Mouse (Mus musculus) cerebellum, adult 9-11 months (tissue): Measurements from ENCODE around the gene Btnl10.

Experiments used
- DNase-seq: peaks from one replicate; pipeline ENCODE4 v3.0.0; 2022

Gene Btnl10

DNA sequence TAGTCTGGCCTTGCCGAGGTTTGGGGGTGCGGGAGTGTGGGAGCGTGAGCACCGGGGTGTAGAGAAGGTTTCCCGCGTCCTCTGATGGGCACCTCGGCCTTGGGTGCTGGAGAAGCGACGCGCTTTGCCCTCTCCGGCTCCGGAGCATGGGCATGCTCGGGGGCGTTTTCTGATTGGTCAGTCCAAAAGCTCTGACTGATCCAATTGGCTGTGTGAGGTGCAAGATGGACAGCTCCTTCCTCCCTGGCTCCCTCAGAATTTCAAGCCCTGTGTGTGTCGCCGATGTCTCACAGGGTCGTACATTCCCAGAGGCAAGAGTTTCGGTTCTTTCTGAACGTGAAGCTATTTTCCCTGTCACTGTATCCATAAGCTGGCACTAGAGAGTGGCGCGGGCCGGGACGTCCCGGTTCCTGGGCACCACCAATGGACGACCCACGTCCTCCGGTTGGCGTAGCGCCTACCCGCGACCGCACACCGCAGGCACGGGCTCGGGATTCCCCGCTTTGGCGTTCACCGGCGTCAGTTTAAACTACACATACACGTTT, 42.3 kb downstream of the Btnl10 start:
- DNase-seq = peak; percentile 95

DNA sequence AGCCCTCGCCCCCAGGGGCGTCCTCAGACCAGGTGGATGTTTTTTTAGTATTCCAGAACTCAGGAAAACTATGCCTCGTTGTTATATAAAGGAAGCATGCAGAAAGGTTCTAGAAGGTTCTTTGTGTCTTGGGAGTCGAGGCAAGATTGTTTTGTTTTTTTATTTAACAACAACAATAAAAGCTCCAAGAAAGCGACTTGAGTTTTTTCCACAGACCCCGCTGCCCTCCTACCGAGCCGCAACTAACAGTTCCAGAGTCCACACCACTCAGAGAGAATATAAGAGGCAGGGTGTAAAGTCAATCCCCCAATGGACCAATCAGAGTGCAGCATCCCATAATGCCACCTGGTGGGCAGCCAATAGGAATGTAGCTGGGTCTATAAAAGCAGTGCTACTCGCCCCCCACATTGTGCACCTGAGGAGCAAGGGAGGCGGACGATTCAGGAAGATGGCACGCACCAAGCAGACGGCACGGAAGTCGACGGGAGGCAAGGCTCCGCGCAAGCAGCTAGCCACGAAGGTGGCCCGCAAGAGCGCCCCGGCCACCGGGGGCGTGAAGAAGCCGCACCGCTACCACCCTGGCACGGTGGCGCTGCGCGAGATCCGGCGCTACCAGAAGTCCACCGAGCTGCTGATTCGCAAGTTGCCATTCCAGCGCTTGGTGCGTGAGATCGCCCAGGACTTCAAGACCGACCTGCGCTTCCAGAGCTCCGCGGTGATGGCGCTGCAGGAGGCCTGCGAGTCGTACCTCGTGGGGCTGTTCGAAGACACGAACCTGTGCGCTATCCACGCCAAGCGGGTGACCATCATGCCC, 43.9 kb downstream of the Btnl10 start:
- peak; percentile 58 for DNase-seq

GRCm38 (mm10) chr11:58963543-58963942, 45.8 kb downstream of the Btnl10 start:
- peak; percentile 67 for DNase-seq

DNA sequence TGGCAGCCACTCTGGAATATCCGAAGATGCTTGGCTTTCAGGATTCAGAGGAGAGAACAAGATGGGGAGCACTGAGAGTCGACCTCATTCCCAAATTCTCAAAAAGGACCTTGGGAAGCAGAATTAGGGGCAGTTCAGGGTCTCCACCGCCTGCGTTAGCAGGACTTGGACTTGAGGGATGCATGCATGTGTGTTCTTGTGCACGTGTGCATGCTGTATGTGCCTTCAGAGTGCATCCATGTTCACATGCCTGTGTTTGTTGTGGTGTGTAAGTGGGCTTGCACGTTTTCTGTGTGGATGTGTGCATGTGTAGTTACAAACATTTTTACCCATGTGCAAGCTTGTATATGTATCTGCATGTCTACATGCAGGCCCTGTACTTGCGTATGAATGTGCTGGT, 46.5 kb downstream of the Btnl10 start:
- no peak for DNase-seq

- DNase-seq = no peak
Measured at GRCm38 (mm10) chr11:58965001-58965760, 47.5 kb downstream of the Btnl10 start.

GRCm38 (mm10) chr11:58967346-58967745, 49.6 kb downstream of the Btnl10 start:
- DNase-seq = no peak

DNA sequence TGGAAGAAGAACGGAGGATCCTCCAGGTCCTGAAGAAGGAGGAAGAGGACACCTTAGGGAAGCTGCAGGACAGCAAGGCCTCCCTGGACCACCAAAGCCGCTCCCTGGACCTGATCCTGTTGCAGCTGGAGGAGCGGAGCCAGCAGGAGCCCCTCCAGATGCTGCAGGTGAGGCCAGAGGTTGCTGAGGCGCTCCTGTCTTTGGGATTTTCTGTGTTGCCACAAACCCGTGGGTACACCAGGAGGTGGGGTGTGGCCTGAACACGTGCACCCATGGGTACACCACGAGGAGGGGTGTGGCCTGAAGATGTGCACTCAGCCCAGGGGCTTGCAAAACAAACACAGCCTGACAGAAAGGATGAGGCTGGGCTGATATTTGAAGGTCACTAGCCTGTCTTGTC, 50.8 kb downstream of the Btnl10 start:
- no peak for DNase-seq

- DNase-seq = no peak
Measured at GRCm38 (mm10) chr11:58969027-58969426, 51.3 kb downstream of the Btnl10 start.

DNA sequence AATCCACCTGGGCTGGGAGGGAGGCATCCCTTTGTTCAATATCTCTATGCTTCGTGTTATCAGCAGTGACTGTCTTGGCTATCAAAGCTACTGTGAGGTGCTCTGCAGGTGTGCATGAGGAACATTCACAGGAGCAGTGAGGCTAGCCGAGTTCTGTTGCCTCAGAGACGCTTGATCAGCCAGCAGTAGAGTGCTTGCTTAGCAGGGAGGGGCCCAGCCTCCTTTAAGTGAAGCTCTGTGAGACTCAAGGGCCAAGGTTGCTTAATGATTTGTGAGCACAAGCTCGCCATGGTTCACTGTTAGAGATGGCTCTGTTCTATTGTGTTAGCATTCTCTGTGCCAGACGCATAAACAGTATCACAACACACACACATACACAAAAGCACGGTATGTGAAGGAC, 52.0 kb downstream of the Btnl10 start:
- DNase-seq = no peak

GRCm38 (mm10) chr11:58970831-58971530, 53.3 kb downstream of the Btnl10 start:
- DNase-seq = no peak

DNA sequence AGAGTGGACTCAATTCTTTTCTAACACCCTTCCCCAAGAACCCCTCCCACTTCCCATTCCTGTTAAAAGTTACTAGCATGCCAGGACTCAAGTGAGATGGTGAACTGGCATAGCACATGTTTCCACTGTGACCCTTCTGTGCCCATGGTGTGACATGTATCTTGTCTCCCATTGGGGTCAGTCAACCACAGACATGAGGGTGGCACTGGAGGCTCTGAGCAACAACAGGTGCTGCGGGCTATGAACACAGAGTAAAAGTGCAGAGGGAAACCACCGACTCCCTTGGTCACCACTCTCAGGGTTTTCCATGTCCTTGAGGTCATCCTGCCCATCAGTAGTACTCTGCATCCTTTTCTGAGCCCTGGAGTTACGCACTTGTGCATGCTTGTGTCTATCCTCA, 54.1 kb downstream of the Btnl10 start:
- DNase-seq = no peak

DNA sequence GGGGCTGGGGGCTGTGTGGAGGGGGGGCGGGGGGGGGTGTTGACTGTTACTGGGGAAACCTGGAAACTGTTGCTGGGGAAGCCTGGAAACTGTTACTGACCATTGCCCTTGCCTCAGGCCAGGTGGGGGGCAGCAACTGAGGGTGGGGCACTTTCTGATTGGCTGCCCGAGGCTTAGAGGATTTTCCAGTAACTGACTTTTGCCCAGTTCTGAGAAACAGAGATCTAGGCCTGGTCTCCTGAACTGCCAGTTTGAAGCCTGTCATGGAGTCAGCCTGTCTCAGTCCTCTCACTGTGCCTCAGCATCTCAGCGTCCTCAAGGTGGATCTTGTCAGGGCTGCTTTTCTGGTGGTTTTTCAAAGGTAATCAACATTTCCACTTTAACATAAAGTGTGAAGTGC, 56.7 kb downstream of the Btnl10 start:
- no peak for DNase-seq
